Mouse (Mus musculus) midbrain, postnatal 0 days (tissue): ENCODE results near the gene Dnajc27. TPM values are rescaled to one million over a fixed set of nuclear protein-coding genes. Genes with fewer than 3 reads are reported as not detected.

Experiments used
- ATAC-seq: fragments of 200-750 bp; cut with Nextera tagmentation; 2 replicates; pipeline ENCODE4 v1.8.0; 2017; ENCODE audit warnings: moderate number of reproducible peaks, mild to moderate bottlenecking, moderate TSS enrichment, moderate library complexity; ENCODE audit not compliant: low FRiP score
- DNase-seq: peaks from one replicate; pipeline ENCODE4 v3.0.0-alpha.2; 2015; ENCODE audit warnings: low spot score
- H3K27ac ChIP-seq: fragments of 300-500 bp; sonication (generic); 2 replicates; pipeline ENCODE4 v1.5.1; 2014; ENCODE audit warnings: low read depth, mild to moderate bottlenecking, low read length, mixed read lengths
- H3K27me3 ChIP-seq: fragments of 300-500 bp; sonication (generic); 2 replicates; pipeline ENCODE4 v1.6.1; 2014; ENCODE audit warnings: low read length, control low read depth, mixed read lengths; ENCODE audit not compliant: insufficient read depth
- H3K36me3 ChIP-seq: fragments of 300-500 bp; sonication (generic); 2 replicates; pipeline ENCODE4 v1.6.1; 2014; ENCODE audit warnings: low read length, control low read depth, mixed read lengths; ENCODE audit not compliant: insufficient read depth
- H3K4me1 ChIP-seq: fragments of 300-500 bp; sonication (generic); 2 replicates; pipeline ENCODE4 v1.6.1; 2014; ENCODE audit warnings: mild to moderate bottlenecking, control low read depth, antibody characterized with exemption, low read length, mixed read lengths; ENCODE audit not compliant: insufficient read depth
- H3K4me2 ChIP-seq: fragments of 300-500 bp; sonication (generic); 2 replicates; pipeline ENCODE4 v1.6.1; 2014; ENCODE audit warnings: low read depth, mild to moderate bottlenecking, low read length, mixed read lengths; ENCODE audit not compliant: poor library complexity, severe bottlenecking
- H3K4me3 ChIP-seq: fragments of 300-500 bp; sonication (generic); 2 replicates; pipeline ENCODE4 v1.5.1; 2014; ENCODE audit warnings: low read depth, mild to moderate bottlenecking, low read length, moderate library complexity
- H3K9ac ChIP-seq: fragments of 300-500 bp; sonication (generic); replicated peaks from 2 replicates; pipeline ENCODE4 v1.6.1; 2014; ENCODE audit warnings: mild to moderate bottlenecking, low read length, moderate library complexity, mixed read lengths; ENCODE audit not compliant: poor library complexity, severe bottlenecking
- H3K9me3 ChIP-seq: fragments of 300-500 bp; sonication (generic); 2 replicates; pipeline ENCODE4 v1.6.1; 2016; ENCODE audit warnings: low read length, control low read depth
- CTCF ChIP-seq: IDR thresholded peaks from 2 replicates; pipeline ENCODE4 v1.5.1; 2016; ENCODE audit warnings: antibody characterized with exemption, mild to moderate bottlenecking
- WGBS: fragments of 180-500 bp; shearing (Covaris S2); extraction: QIAGEN DNeasy Blood & Tissue Kit; methylation state at CpG from one replicate; pipeline ENCODE4 v1.1.7; 2014; 5-methylcytosine and 5-hydroxymethylcytosine counted together
- polyA plus RNA-seq: library from polyadenylated mRNA; unstranded; fragments of >200 nt; fragmentation: Nextera tagmentation; extraction: Ambion mirVana; gene quantifications from 2 replicates; pipeline ENCODE4 v1.2.1, GENCODE M21; 2015
- total RNA-seq: library from RNA; depleted of rRNA; stranded (reverse); fragments of >200 nt; gene quantifications from 2 replicates; pipeline ENCODE4 v1.2.3, GENCODE M21; 2014; rRNA removed

Dnajc27 gene
- total and polyA plus RNA-seq, 2 experiments from 2014 or later: 26.1 to 51.9 TPM

GRCm38 (mm10) chr12:4158868-4159632 is 76.7 kb downstream of the Dnajc27 start:
- no peak overlapping the region for H3K4me2 ChIP-seq
- H3K36me3 ChIP-seq: no peaks in the 10 kb centered on the region
- no peak for TF ChIP-seq CTCF
- no peaks in the 10 kb centered on the region for H3K4me1 ChIP-seq
- WGBS: 95% methylated on average over 7 of the region's 7 CpGs
- no peaks in the 10 kb centered on the region for H3K9me3 ChIP-seq
- no peak overlapping the region for H3K4me3 ChIP-seq
- H3K27ac ChIP-seq: no peak overlapping the region
- no peaks in the 10 kb centered on the region for H3K27me3 ChIP-seq
- no peak for ATAC-seq
- no peak for DNase-seq
- H3K9ac ChIP-seq: no peak overlapping the region

Other genes with a start within 250 kb of the Dnajc27 start
- 2.2 and 2.4 TPM in 2 replicates for gene Pomc, start 127.6 kb upstream of the Dnajc27 start, total RNA-seq
- gene Pomc, start 127.6 kb upstream of the Dnajc27 start, polyA plus RNA-seq: 7.9 and 9.8 TPM in 2 replicates
- 111 and 117 TPM in 2 replicates for gene Efr3b, start 43.7 kb upstream of the Dnajc27 start, total RNA-seq
- 30.1 and 32.8 TPM in 2 replicates for gene Efr3b, start 43.7 kb upstream of the Dnajc27 start, polyA plus RNA-seq
- gene Adcy3, start 50.5 kb downstream of the Dnajc27 start, total RNA-seq: 36.9 and 38.7 TPM in 2 replicates
- 12.5 and 13.0 TPM in 2 replicates for gene Adcy3, start 50.5 kb downstream of the Dnajc27 start, polyA plus RNA-seq
- gene Ptrhd1, start 151.4 kb downstream of the Dnajc27 start, total RNA-seq: 6.9 and 8.5 TPM in 2 replicates
- gene Ptrhd1, start 151.4 kb downstream of the Dnajc27 start, polyA plus RNA-seq: 8.3 and 8.4 TPM in 2 replicates
- 7.0 and 9.3 TPM in 2 replicates for gene Cenpo, start 151.7 kb downstream of the Dnajc27 start, total RNA-seq
- gene Cenpo, start 151.7 kb downstream of the Dnajc27 start, polyA plus RNA-seq: 5.4 and 5.8 TPM in 2 replicates